Mouse (Mus musculus) liver, adult 2 months (tissue): ENCODE data around the gene Actc1. TPM values are rescaled to one million over a fixed set of nuclear protein-coding genes. Genes with fewer than 3 reads are reported as not detected.

Experiments used
- DNase-seq: peaks from one replicate; pipeline ENCODE4 v3.0.0-alpha.2; 2011; ENCODE audit warnings: low read depth, low spot score; ENCODE audit errors: extremely low read depth
- H3K27ac ChIP-seq: fragments of 200-500 bp; replicated peaks from 2 replicates; pipeline ENCODE4 v1.5.1; 2012; ENCODE audit warnings: low read depth, mild to moderate bottlenecking, control low read depth, inconsistent platforms, low read length; ENCODE audit not compliant: insufficient read depth
- H3K27me3 ChIP-seq: fragments of 200-500 bp; 2 replicates; pipeline ENCODE4 v1.6.1; 2012; ENCODE audit warnings: mild to moderate bottlenecking, moderate library complexity, low read length, inconsistent platforms; ENCODE audit not compliant: control insufficient read depth, insufficient read depth
- H3K36me3 ChIP-seq: fragments of 200-500 bp; 2 replicates; pipeline ENCODE4 v1.6.1; 2012; ENCODE audit warnings: low read length, inconsistent platforms; ENCODE audit not compliant: control insufficient read depth, insufficient read depth
- H3K4me1 ChIP-seq: fragments of 200-500 bp; 2 replicates; pipeline ENCODE4 v1.6.1; 2011; ENCODE audit warnings: low read length; ENCODE audit not compliant: control insufficient read depth, insufficient read depth
- H3K4me3 ChIP-seq: fragments of 200-500 bp; 2 replicates; pipeline ENCODE4 v1.5.1; 2011; ENCODE audit warnings: low read depth, mild to moderate bottlenecking, control low read depth, low read length, moderate library complexity; ENCODE audit not compliant: insufficient read depth
- H3K79me2 ChIP-seq: fragments of 200-500 bp; 2 replicates; pipeline ENCODE4 v1.6.1; 2012; ENCODE audit warnings: inconsistent platforms, mild to moderate bottlenecking, low read length, moderate library complexity; ENCODE audit not compliant: control insufficient read depth, insufficient read depth
- H3K9ac ChIP-seq: fragments of 200-500 bp; 2 replicates; pipeline ENCODE4 v1.6.1; 2012; ENCODE audit warnings: low read depth, mild to moderate bottlenecking, control low read depth, inconsistent platforms, low read length
- CTCF ChIP-seq: fragments of 200-500 bp; IDR thresholded peaks from 2 replicates; pipeline ENCODE4 v1.5.1; 2011; ENCODE audit warnings: low read depth, low read length, control low read depth
- POLR2A ChIP-seq: fragments of 200-500 bp; IDR thresholded peaks from 2 replicates; pipeline ENCODE4 v1.6.1; 2011; ENCODE audit warnings: low read length, control low read depth; ENCODE audit not compliant: insufficient read depth; ENCODE audit errors: extremely low read depth
- WGBS: fragments of 180-500 bp; shearing (Covaris S2); methylation state at CpG from one replicate; pipeline ENCODE4 v1.1.7; 2018; 5-methylcytosine and 5-hydroxymethylcytosine counted together
- polyA plus RNA-seq: library from polyadenylated mRNA; depleted of rRNA; stranded (reverse); fragments of >200 nt; gene quantifications from 2 replicates; pipeline ENCODE4 v1.2.3, GENCODE M21; 2012
- total RNA-seq: library from RNA; depleted of rRNA; stranded (reverse); fragments of >200 nt; gene quantifications from 2 replicates; pipeline ENCODE4 v1.2.3, GENCODE M21; 2014

Actc1 gene
- total and polyA plus RNA-seq, 2 experiments: 0.09 TPM

GRCm38 (mm10) chr2:114019474-114020209, 33.7 kb downstream of the Actc1 start:
- DNase-seq: no peak
- H3K79me2 ChIP-seq: no peaks in the 10 kb centered on the region
- H3K27ac ChIP-seq: no peak overlapping the region
- no peaks in the 10 kb centered on the region for H3K36me3 ChIP-seq
- H3K4me3 ChIP-seq: no peak overlapping the region
- H3K4me1 ChIP-seq: no peaks in the 10 kb centered on the region
- H3K9ac ChIP-seq: no peak overlapping the region
- 0 out of 2 replicates have a peak, but pooled peaks cover 3% of the 10 kb centered on the region for H3K27me3 ChIP-seq
- no peak for TF ChIP-seq CTCF
- TF ChIP-seq POLR2A: no peak
- 84% methylated on average over 11 of the region's 11 CpGs for WGBS

GRCm38 (mm10) chr2:114018136-114018535, 35.2 kb downstream of the Actc1 start:
- Histone ChIP-seq H3K36me3 (no peaks in the 10 kb centered on the region), H3K27me3 (peaks cover 6% of the 10 kb centered on the region; the same call in 1 of the 2 replicates), H3K79me2 (no peaks in the 10 kb centered on the region), H3K27ac (no peak overlapping the region), H3K9ac (no peak overlapping the region), H3K4me3 (no peak overlapping the region), H3K4me1 (no peaks in the 10 kb centered on the region)
- TF ChIP-seq CTCF: no peak
- no peak for TF ChIP-seq POLR2A
- DNase-seq: no peak
- WGBS: 33% methylated on average over 10 of the region's 10 CpGs

GRCm38 (mm10) chr2:114014839-114015238, 38.5 kb downstream of the Actc1 start:
- no peak for DNase-seq
- Histone ChIP-seq H3K36me3 (no peaks in the 10 kb centered on the region), H3K4me3 (no peak overlapping the region), H3K79me2 (no peaks in the 10 kb centered on the region), H3K27ac (no peak overlapping the region), H3K27me3 (peaks cover 12% of the 10 kb centered on the region), H3K4me1 (no peaks in the 10 kb centered on the region), H3K9ac (no peak overlapping the region)
- 75% methylated on average over 6 of the region's 6 CpGs for WGBS
- TF ChIP-seq POLR2A: no peak
- no peak for TF ChIP-seq CTCF

GRCm38 (mm10) chr2:114013846-114014245, 39.5 kb downstream of the Actc1 start:
- no peak overlapping the region for H3K4me3 ChIP-seq
- H3K27ac ChIP-seq: no peak overlapping the region
- H3K27me3 ChIP-seq: peaks cover 12% of the 10 kb centered on the region
- no peaks in the 10 kb centered on the region for H3K79me2 ChIP-seq
- no peak overlapping the region for H3K9ac ChIP-seq
- WGBS: 2% methylated on average over 13 of the region's 13 CpGs
- DNase-seq: no peak
- TF ChIP-seq CTCF (no peak), POLR2A (no peak)
- H3K4me1 ChIP-seq: no peaks in the 10 kb centered on the region
- no peaks in the 10 kb centered on the region for H3K36me3 ChIP-seq

- no peak for TF ChIP-seq POLR2A
- no peak for TF ChIP-seq CTCF
- no peaks in the 10 kb centered on the region for H3K4me1 ChIP-seq
- peak within 1 kb of the TSS; percentile 14; the same call in 1 of the 2 replicates for H3K4me3 ChIP-seq
- H3K9ac ChIP-seq: no peak within 1 kb of the TSS
- DNase-seq: no peak
- H3K36me3 ChIP-seq: no peaks in the 10 kb centered on the region
- H3K27me3 ChIP-seq: peaks cover 12% of the 10 kb centered on the region
- WGBS: 1% methylated on average over 60 of the region's 60 CpGs
- no peak within 1 kb of the TSS for H3K27ac ChIP-seq
- H3K79me2 ChIP-seq: no peaks in the 10 kb centered on the region
These were observed 40.0 kb downstream of the Actc1 start, which contains the start of gene Gjd2 for GRCm38 (mm10) chr2:114013295-114013771. Gene Gjd2 (minus strand): TSS chr2:114013619.

- DNase-seq: no peak
- TF ChIP-seq CTCF (no peak), POLR2A (no peak)
- Histone ChIP-seq H3K4me3 (no peak overlapping the region), H3K79me2 (no peaks in the 10 kb centered on the region), H3K4me1 (no peaks in the 10 kb centered on the region), H3K9ac (no peak overlapping the region), H3K27ac (no peak overlapping the region), H3K27me3 (peaks cover 12% of the 10 kb centered on the region), H3K36me3 (no peaks in the 10 kb centered on the region)
- 8% methylated on average over 19 of the region's 19 CpGs for WGBS
These were observed 40.6 kb downstream of the Actc1 start for GRCm38 (mm10) chr2:114012749-114013211.
